Mouse (Mus musculus): ENCODE measurements at regions not wholly inside any gene's neighbourhood (a gene's known extent, or its start where the extent isn't known, plus 50 kb on each side); places are given as distances from the start of the nearest gene placed in this dataset.

- Histone ChIP-seq H3K9ac (ENCODE audit: low read depth, low read length) (no peak overlapping the region), H3K27ac (ENCODE audit: low read length) (no peak overlapping the region), H3K9me3 (replicated peaks; ENCODE audit: control insufficient read depth, low read length, poor library complexity, severe bottlenecking) (no peaks in the 10 kb centered on the region), H3K36me3 (ENCODE audit: control insufficient read depth, insufficient read depth, low read length) (no peaks in the 10 kb centered on the region), H3K4me1 (ENCODE audit: control insufficient read depth, insufficient read depth, low read length) (0 out of 2 replicates have a peak, but pooled peaks cover 4% of the 10 kb centered on the region), H3K27me3 (ENCODE audit: control insufficient read depth, insufficient read depth, low read depth, low read length) (no peaks in the 10 kb centered on the region), H3K4me2 (ENCODE audit: low read length) (no peak overlapping the region), H3K4me3 (ENCODE audit: low read depth, low read length) (no peak overlapping the region)
- no peak for ATAC-seq
- 66% methylated on average over 3 of the region's 3 CpGs for WGBS
Measured at GRCm38 (mm10) chr11:41433846-41434245, 566.8 kb downstream of the Gabrg2 start.

DNA sequence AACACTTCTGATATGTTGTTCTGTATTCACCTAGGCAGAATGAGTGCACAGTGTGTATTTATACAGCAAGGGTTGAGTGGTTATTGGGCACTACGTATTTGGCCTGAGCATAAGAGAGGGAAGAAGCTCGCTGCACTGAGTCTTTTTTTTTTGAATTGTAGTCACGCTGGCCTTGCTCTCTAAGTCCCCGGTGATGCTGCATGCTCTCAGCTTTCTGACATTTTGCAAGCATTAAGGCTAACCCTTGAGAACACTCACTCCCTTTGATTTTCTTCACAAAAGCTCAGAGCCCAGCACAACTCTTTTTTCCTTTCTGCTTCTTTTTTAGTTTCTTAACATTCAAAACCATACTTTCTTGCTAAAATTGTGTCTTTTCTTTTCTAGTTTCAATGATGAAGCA is 575.1 kb downstream of the Gabrg2 start:
- H3K4me3 ChIP-seq (ENCODE audit: low read depth, low read length) = no peak overlapping the region
- peak; percentile 60; the same call in 1 of the 2 replicates for ATAC-seq
- no peaks in the 10 kb centered on the region for H3K9me3 ChIP-seq (replicated peaks; ENCODE audit: control insufficient read depth, low read length, poor library complexity, severe bottlenecking)
- 28% methylated on average over 4 of the region's 4 CpGs for WGBS
- no peak overlapping the region for H3K4me2 ChIP-seq (ENCODE audit: low read length)
- H3K27ac ChIP-seq (ENCODE audit: low read length) = peak overlapping the region; percentile 64; the same call in 1 of the 2 replicates
- peaks cover 6% of the 10 kb centered on the region; the same call in 1 of the 2 replicates for H3K4me1 ChIP-seq (ENCODE audit: control insufficient read depth, insufficient read depth, low read length)
- no peaks in the 10 kb centered on the region for H3K36me3 ChIP-seq (ENCODE audit: control insufficient read depth, insufficient read depth, low read length)
- no peak overlapping the region; the same call in 1 of the 2 replicates for H3K9ac ChIP-seq (ENCODE audit: low read depth, low read length)
- H3K27me3 ChIP-seq (ENCODE audit: control insufficient read depth, insufficient read depth, low read depth, low read length) = no peaks in the 10 kb centered on the region
